Mouse (Mus musculus): ENCODE results near the gene Setd2. TPM values are rescaled to one million over a fixed set of nuclear protein-coding genes. Genes with fewer than 3 reads are reported as not detected.

Setd2 gene
- polyA plus RNA-seq, 1 experiment from 2014 or later, result 29.9 TPM

DNA sequence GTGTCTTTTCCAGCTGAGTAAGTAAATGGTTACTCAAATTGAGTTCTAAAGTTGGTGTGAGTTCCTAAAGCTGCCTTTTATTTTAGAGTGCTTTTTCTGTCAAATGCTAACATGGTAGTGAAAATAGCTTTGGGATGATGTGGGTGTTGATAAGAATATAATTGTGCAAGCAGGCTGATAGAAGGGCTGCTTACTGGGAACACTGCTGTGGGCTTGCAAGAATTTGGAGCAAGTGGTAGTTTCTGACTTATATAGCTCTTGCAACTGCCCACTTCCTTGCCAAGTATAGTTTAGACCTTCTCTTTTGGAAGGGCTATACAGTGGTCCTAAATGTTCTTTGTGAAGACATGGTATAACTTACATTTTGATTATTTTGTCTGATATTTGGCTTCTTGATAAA lies 6.1 kb downstream of the Setd2 start:
- H3K27me3 ChIP-seq (replicated peaks), result no peaks in the 10 kb centered on the region
- no peak overlapping the region for H3K9ac ChIP-seq (replicated peaks)
- H3K4me3 ChIP-seq (replicated peaks), result no peak overlapping the region
- H3K4me1 ChIP-seq, result peaks cover 27% of the 10 kb centered on the region
- H3K4me2 ChIP-seq, result no peak overlapping the region
- H3K36me3 ChIP-seq, result no peaks in the 10 kb centered on the region
- no peaks in the 10 kb centered on the region for H3K9me3 ChIP-seq (replicated peaks)
- no peak for ATAC-seq (ENCODE audit: low FRiP score)
- no peak overlapping the region for H3K27ac ChIP-seq (replicated peaks)

GRCm38 (mm10) chr9:110541988-110542387 lies 9.6 kb downstream of the Setd2 start:
- no peak overlapping the region for H3K9ac ChIP-seq (replicated peaks)
- WGBS, result 95% methylated on average over 4 of the region's 4 CpGs
- 0 out of 2 replicates have a peak, but pooled peaks cover 2% of the 10 kb centered on the region for H3K4me1 ChIP-seq
- H3K4me2 ChIP-seq, result no peak overlapping the region
- no peaks in the 10 kb centered on the region for H3K9me3 ChIP-seq (replicated peaks)
- no peak overlapping the region for H3K4me3 ChIP-seq (replicated peaks)
- H3K27ac ChIP-seq (replicated peaks), result no peak overlapping the region
- no peak for ATAC-seq (ENCODE audit: low FRiP score)
- H3K36me3 ChIP-seq, result no peaks in the 10 kb centered on the region
- H3K27me3 ChIP-seq (replicated peaks), result no peaks in the 10 kb centered on the region

- Histone ChIP-seq H3K4me2 (no peak overlapping the region), H3K9ac (replicated peaks) (no peak overlapping the region), H3K27ac (replicated peaks) (no peak overlapping the region), H3K9me3 (replicated peaks) (no peaks in the 10 kb centered on the region), H3K36me3 (peaks cover 56% of the 10 kb centered on the region), H3K4me3 (replicated peaks) (no peak overlapping the region), H3K27me3 (replicated peaks) (no peaks in the 10 kb centered on the region), H3K4me1 (0 out of 2 replicates have a peak, but pooled peaks cover 2% of the 10 kb centered on the region)
- WGBS, result 98% methylated on average over 19 of the region's 19 CpGs
- no peak for ATAC-seq (ENCODE audit: low FRiP score)
Measured at GRCm38 (mm10) chr9:110548261-110548660, 15.9 kb downstream of the Setd2 start.

- no peak for ATAC-seq (ENCODE audit: low FRiP score)
Measured at GRCm38 (mm10) chr9:110568309-110568708, 35.9 kb downstream of the Setd2 start.

DNA sequence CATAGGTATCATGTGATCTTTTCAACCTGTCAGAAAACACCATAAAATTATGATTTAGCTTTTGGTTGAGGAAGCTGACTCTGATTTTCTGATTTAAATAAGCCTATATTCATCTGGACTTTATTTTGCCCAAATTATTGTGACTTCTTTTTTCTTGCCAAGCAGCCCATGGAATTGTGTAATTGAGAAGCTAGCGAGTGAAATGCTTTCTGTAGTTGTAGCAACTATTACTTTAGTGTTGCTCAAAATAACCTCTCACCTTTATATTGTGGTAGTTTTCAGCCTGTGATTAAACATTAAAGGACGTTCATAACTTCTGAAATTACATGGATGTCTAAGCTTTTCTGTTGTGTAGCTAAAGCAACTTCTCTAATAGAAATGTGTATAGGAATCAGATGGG lies 49.8 kb downstream of the Setd2 start:
- no peaks in the 10 kb centered on the region for H3K9me3 ChIP-seq (replicated peaks)
- no peaks in the 10 kb centered on the region for H3K4me1 ChIP-seq
- H3K27ac ChIP-seq (replicated peaks), result no peak overlapping the region
- no peak overlapping the region for H3K4me3 ChIP-seq (replicated peaks)
- no peak overlapping the region for H3K4me2 ChIP-seq
- no peaks in the 10 kb centered on the region for H3K27me3 ChIP-seq (replicated peaks)
- 79% methylated on average over 2 of the region's 2 CpGs for WGBS
- peaks cover 7% of the 10 kb centered on the region for H3K36me3 ChIP-seq
- H3K9ac ChIP-seq (replicated peaks), result no peak overlapping the region
- ATAC-seq (ENCODE audit: low FRiP score), result no peak

More at GRCm38 (mm10) chr9:110568309-110568708, 35.9 kb downstream of the Setd2 start:
- H3K36me3 ChIP-seq, result peaks cover 57% of the 10 kb centered on the region
- no peak overlapping the region for H3K4me3 ChIP-seq (replicated peaks)
- H3K9me3 ChIP-seq (replicated peaks), result no peaks in the 10 kb centered on the region
- no peak overlapping the region for H3K27ac ChIP-seq (replicated peaks)
- H3K27me3 ChIP-seq (replicated peaks), result no peaks in the 10 kb centered on the region
- H3K4me2 ChIP-seq, result no peak overlapping the region
- H3K4me1 ChIP-seq, result no peaks in the 10 kb centered on the region
- H3K9ac ChIP-seq (replicated peaks), result no peak overlapping the region

- no peak overlapping the region for H3K9ac ChIP-seq (replicated peaks)
- H3K36me3 ChIP-seq, result no peaks in the 10 kb centered on the region
- ATAC-seq (ENCODE audit: low FRiP score), result no peak
- H3K27me3 ChIP-seq (replicated peaks), result no peaks in the 10 kb centered on the region
- 0 out of 2 replicates have a peak, but pooled peaks cover 2% of the 10 kb centered on the region for H3K4me1 ChIP-seq
- H3K4me3 ChIP-seq (replicated peaks), result no peak overlapping the region
- H3K9me3 ChIP-seq (replicated peaks), result no peaks in the 10 kb centered on the region
- H3K27ac ChIP-seq (replicated peaks), result no peak overlapping the region
- no peak overlapping the region for H3K4me2 ChIP-seq
- 81% methylated on average over 1 of the region's 1 CpGs for WGBS
Measured at GRCm38 (mm10) chr9:110583521-110583920, 51.1 kb downstream of the Setd2 start.

- no peak overlapping the region for H3K4me2 ChIP-seq
- no peak overlapping the region for H3K27ac ChIP-seq (replicated peaks)
- H3K9ac ChIP-seq (replicated peaks), result no peak overlapping the region
- no peak for ATAC-seq (ENCODE audit: low FRiP score)
- H3K4me3 ChIP-seq (replicated peaks), result no peak overlapping the region
- peaks cover 41% of the 10 kb centered on the region for H3K36me3 ChIP-seq
- H3K9me3 ChIP-seq (replicated peaks), result no peaks in the 10 kb centered on the region
- no peaks in the 10 kb centered on the region for H3K27me3 ChIP-seq (replicated peaks)
- WGBS, result 87% methylated on average over 3 of the region's 3 CpGs
- no peaks in the 10 kb centered on the region for H3K4me1 ChIP-seq
Measured at GRCm38 (mm10) chr9:110611471-110611870, 79.1 kb downstream of the Setd2 start.

DNA sequence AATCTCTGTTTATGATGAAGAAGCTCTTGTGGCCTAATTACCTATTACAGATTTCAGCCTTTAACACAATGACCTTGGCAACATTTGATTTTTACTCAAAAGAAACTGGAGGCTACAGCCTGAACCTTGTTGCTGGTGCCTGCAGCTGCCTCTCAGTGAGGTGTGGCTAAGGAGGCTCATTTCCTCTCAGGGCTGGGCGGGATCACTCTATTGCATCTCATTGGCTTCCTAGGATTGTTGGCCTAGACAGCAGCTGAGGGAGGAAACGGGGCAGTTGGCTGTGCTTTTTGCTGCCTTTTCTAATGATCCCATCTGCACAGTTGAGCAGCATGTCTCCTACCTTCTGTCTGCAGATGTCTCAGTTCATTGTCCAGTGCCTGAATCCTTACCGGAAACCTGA lies 84.7 kb downstream of the Setd2 start:
- 78% methylated on average over 3 of the region's 3 CpGs for WGBS
- peaks cover 52% of the 10 kb centered on the region for H3K36me3 ChIP-seq
- no peaks in the 10 kb centered on the region for H3K27me3 ChIP-seq (replicated peaks)
- no peak overlapping the region for H3K4me2 ChIP-seq
- H3K27ac ChIP-seq (replicated peaks), result no peak overlapping the region
- no peaks in the 10 kb centered on the region for H3K4me1 ChIP-seq
- H3K9me3 ChIP-seq (replicated peaks), result no peaks in the 10 kb centered on the region
- no peak overlapping the region for H3K9ac ChIP-seq (replicated peaks)
- no peak for ATAC-seq (ENCODE audit: low FRiP score)
- no peak overlapping the region for H3K4me3 ChIP-seq (replicated peaks)

DNA sequence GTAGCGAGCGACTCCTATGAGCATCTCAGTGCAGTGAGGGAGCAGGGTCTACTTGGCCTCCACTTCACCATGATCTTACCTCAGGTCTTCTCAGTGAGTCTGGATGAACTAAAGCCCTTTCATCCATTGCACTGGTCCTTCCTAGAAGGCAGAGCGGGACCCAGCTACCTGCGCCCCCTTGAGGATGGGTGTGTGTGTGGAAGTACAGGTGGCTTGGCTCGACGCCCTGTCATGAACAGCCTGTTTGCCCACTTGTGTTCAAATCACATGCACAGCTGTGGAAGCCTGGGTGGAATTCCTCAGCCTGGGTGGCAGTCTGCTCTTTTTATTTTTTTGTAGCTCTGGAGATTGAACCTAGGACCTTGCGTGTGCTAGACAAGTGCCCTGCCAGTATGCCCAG lies 87.8 kb downstream of the Setd2 start:
- no peak for ATAC-seq (ENCODE audit: low FRiP score)
- Histone ChIP-seq H3K4me3 (replicated peaks) (no peak overlapping the region), H3K27ac (replicated peaks) (no peak overlapping the region), H3K9ac (replicated peaks) (no peak overlapping the region), H3K27me3 (replicated peaks) (no peaks in the 10 kb centered on the region), H3K36me3 (peaks cover 42% of the 10 kb centered on the region), H3K4me1 (peaks cover 22% of the 10 kb centered on the region), H3K4me2 (no peak overlapping the region), H3K9me3 (replicated peaks) (no peaks in the 10 kb centered on the region)
- 89% methylated on average over 7 of the region's 7 CpGs for WGBS

GRCm38 (mm10) chr9:110620685-110621084 lies 88.3 kb downstream of the Setd2 start:
- no peak overlapping the region for H3K9ac ChIP-seq (replicated peaks)
- peaks cover 27% of the 10 kb centered on the region for H3K4me1 ChIP-seq
- H3K4me2 ChIP-seq, result no peak overlapping the region
- ATAC-seq (ENCODE audit: low FRiP score), result no peak
- H3K27ac ChIP-seq (replicated peaks), result no peak overlapping the region
- WGBS, result 97% methylated on average over 7 of the region's 7 CpGs
- H3K36me3 ChIP-seq, result peaks cover 37% of the 10 kb centered on the region
- H3K27me3 ChIP-seq (replicated peaks), result no peaks in the 10 kb centered on the region
- no peak overlapping the region for H3K4me3 ChIP-seq (replicated peaks)
- H3K9me3 ChIP-seq (replicated peaks), result no peaks in the 10 kb centered on the region

- Histone ChIP-seq H3K36me3 (peaks cover 31% of the 10 kb centered on the region), H3K9me3 (replicated peaks) (no peaks in the 10 kb centered on the region), H3K27ac (replicated peaks) (no peak overlapping the region), H3K4me2 (no peak overlapping the region), H3K4me3 (replicated peaks) (no peak overlapping the region), H3K27me3 (replicated peaks) (no peaks in the 10 kb centered on the region), H3K4me1 (peaks cover 27% of the 10 kb centered on the region), H3K9ac (replicated peaks) (no peak overlapping the region)
- ATAC-seq (ENCODE audit: low FRiP score), result no peak
- WGBS, result 89% methylated on average over 12 of the region's 12 CpGs
Measured at GRCm38 (mm10) chr9:110622621-110623219, 90.3 kb downstream of the Setd2 start.

DNA sequence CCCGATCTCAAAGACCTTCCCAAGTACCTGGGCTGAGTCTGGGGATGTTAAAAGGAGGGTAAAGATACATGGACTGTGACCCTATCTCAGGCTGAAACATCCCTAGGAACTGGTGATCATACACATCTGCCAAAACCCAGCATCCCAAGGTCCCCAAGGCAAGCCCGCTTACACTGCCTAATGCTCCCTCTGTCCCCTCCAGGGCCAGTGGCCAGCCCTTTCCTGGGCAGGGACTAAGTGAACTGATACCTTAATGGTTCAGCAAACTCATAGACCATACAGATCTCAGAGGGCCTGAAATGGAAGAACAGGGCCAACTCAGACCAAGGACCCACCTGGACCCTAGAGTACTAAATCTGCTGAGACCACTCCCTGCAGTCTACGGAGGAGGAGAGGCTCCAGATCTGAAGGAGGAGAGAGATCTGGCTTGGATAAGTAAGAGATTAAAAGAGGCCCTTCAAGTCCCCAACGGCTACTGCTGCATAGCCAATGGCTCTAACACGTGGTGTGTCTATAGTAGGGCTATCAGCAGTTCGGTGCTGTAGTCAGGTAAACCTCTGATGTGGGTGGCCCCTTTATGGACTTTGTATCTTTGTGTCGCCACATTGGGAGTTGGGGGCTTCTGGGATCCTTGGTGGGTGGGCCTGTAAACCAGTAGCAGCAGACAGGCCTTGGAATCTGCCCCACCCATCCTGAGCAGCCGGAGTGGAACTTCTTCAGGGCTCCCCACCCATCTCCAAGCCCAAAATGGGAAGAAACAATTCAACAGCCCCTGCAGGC lies 91.2 kb downstream of the Setd2 start:
- H3K4me2 ChIP-seq, result peak overlapping the region; percentile 98
- H3K9me3 ChIP-seq (replicated peaks), result no peaks in the 10 kb centered on the region
- WGBS, result 36% methylated on average over 8 of the region's 8 CpGs
- H3K4me3 ChIP-seq (replicated peaks), result peak overlapping the region; percentile 51
- no peaks in the 10 kb centered on the region for H3K27me3 ChIP-seq (replicated peaks)
- peaks cover 27% of the 10 kb centered on the region for H3K36me3 ChIP-seq
- ATAC-seq (ENCODE audit: low FRiP score), result no peak
- H3K9ac ChIP-seq (replicated peaks), result peak overlapping the region; percentile 70
- H3K4me1 ChIP-seq, result peaks cover 27% of the 10 kb centered on the region
- peak overlapping the region; percentile 88 for H3K27ac ChIP-seq (replicated peaks)

All from neural tube, embryonic 15.5 days (tissue).